ENCODE assay signal across 25 mouse cellular contexts in the genomic region with DNA sequence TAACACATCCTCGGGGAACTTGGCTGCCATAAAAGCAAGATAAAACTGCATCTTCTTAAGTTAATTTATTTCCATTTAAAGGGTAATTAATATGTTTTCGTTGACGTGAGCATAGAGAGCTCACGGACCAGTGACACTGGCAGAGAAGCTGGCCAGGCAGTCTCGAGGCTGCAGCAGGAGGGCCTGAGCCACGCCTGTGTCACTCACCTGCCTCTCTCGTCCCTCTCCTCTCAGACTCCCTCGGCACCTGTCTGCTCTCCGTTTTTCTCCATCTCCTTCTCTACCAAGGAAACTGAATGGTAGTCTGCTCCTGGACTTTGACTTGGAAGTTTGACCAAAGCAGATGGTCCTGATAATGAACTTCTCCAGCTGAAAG.
DNase-seq lines count a peak whose midpoint lies in the region; ATAC-seq and TF ChIP-seq lines count a peak whose summit lies in the region.
"Had no signal": no experiment of that assay in that cellular context is flagged by ENCODE, and none has a peak within 500 bp of the region (broad histone marks: within the 10 kb centered on the region; RNA-seq: fewer than 3 reads in every experiment).

No protein-coding gene starts in this region.

- peaks cover 39% of the 10 kb centered on the region for H3K4me1 ChIP-seq in neural tube, embryonic 13.5 days (replicated peaks)
- H3K4me1 ChIP-seq in neural tube, embryonic 15.5 days, result peaks cover 37% of the 10 kb centered on the region
- peaks cover 12% of the 10 kb centered on the region; the same call in 1 of the 2 replicates for H3K4me1 ChIP-seq in forebrain, postnatal 0 days (ENCODE audit: insufficient read depth)
- H3K4me1 ChIP-seq in limb, embryonic 10.5 days, result peaks cover 39% of the 10 kb centered on the region

- H3K4me2 ChIP-seq in neural tube, embryonic 13.5 days, result no peak overlapping the region
- no peak overlapping the region for H3K4me2 ChIP-seq in neural tube, embryonic 15.5 days
- H3K4me2 ChIP-seq in forebrain, postnatal 0 days (ENCODE audit: low read depth), result no peak overlapping the region
- H3K4me2 ChIP-seq: embryonic facial prominence, embryonic 15.5 days; heart, embryonic 13.5 days; limb, embryonic 13.5 days; liver, embryonic 11.5 days; lung, embryonic 15.5 days; midbrain, embryonic 15.5 days had no signal

- TF ChIP-seq CTCF in forebrain, postnatal 0 days (IDR thresholded peaks at IDR 0.05; ENCODE audit: low read depth), result no peak

- H3K27ac ChIP-seq in neural tube, embryonic 13.5 days (replicated peaks), result no peak overlapping the region
- H3K27ac ChIP-seq in neural tube, embryonic 15.5 days (replicated peaks), result no peak overlapping the region
- no peak overlapping the region for H3K27ac ChIP-seq in forebrain, postnatal 0 days (ENCODE audit: low read depth, low read length)
- H3K27ac ChIP-seq in limb, embryonic 10.5 days, result no peak overlapping the region
- H3K27ac ChIP-seq: embryonic facial prominence, embryonic 10.5 days; embryonic facial prominence, embryonic 15.5 days; limb, embryonic 13.5 days; midbrain, embryonic 10.5 days; midbrain, embryonic 15.5 days had no signal

- H3K9ac ChIP-seq in neural tube, embryonic 13.5 days, result no peak overlapping the region
- no peak overlapping the region for H3K9ac ChIP-seq in neural tube, embryonic 15.5 days (replicated peaks)
- no peak overlapping the region for H3K9ac ChIP-seq in forebrain, postnatal 0 days
- H3K9ac ChIP-seq: embryonic facial prominence, embryonic 15.5 days; heart, embryonic 13.5 days; limb, embryonic 13.5 days; lung, embryonic 15.5 days; midbrain, embryonic 15.5 days had no signal

- H3K4me3 ChIP-seq in neural tube, embryonic 13.5 days, result no peak overlapping the region
- no peak overlapping the region for H3K4me3 ChIP-seq in neural tube, embryonic 15.5 days (replicated peaks)
- no peak overlapping the region for H3K4me3 ChIP-seq in forebrain, postnatal 0 days (ENCODE audit: low read depth, low read length)
- no peak overlapping the region for H3K4me3 ChIP-seq in limb, embryonic 10.5 days
- H3K4me3 ChIP-seq: embryonic facial prominence, embryonic 10.5 days; embryonic facial prominence, embryonic 15.5 days; heart, embryonic 13.5 days; limb, embryonic 13.5 days; lung, embryonic 15.5 days; midbrain, embryonic 10.5 days; midbrain, embryonic 15.5 days had no signal

- 0 out of 2 replicates have a peak, but pooled peaks have one; percentile 62 for ATAC-seq in neural tube, embryonic 13.5 days (ENCODE audit: low read depth)
- ATAC-seq in neural tube, embryonic 15.5 days (ENCODE audit: low FRiP score), result no peak
- ATAC-seq in forebrain, postnatal 0 days, result 0 out of 2 replicates have a peak, but pooled peaks have one; percentile 12
- ATAC-seq: activated CD4-positive, CD25-positive, alpha-beta regulatory T cell, adult 4 months; hindbrain, embryonic 16.5 days; midbrain, embryonic 15.5 days had no signal

- no peaks in the 10 kb centered on the region for H3K9me3 ChIP-seq in neural tube, embryonic 13.5 days
- H3K9me3 ChIP-seq in neural tube, embryonic 15.5 days (replicated peaks), result no peaks in the 10 kb centered on the region
- no peaks in the 10 kb centered on the region for H3K9me3 ChIP-seq in forebrain, postnatal 0 days (ENCODE audit: low read length)
- H3K9me3 ChIP-seq in limb, embryonic 10.5 days (replicated peaks), result no peaks in the 10 kb centered on the region
- H3K9me3 ChIP-seq: embryonic facial prominence, embryonic 10.5 days; embryonic facial prominence, embryonic 15.5 days; heart, embryonic 13.5 days; limb, embryonic 13.5 days; lung, embryonic 15.5 days; midbrain, embryonic 10.5 days; midbrain, embryonic 15.5 days had no signal

- DNase-seq in heart, adult 11 months, result peak; percentile 87
- no peak for DNase-seq in heart, postnatal 4 days
- DNase-seq in forebrain, postnatal 0 days, result no peak
- DNase-seq in limb, embryonic 10.5 days (ENCODE audit: low spot score), result peak; percentile 10
- no peak for DNase-seq in ovary, adult 18-20 months (ENCODE audit: low spot score)
- DNase-seq: B cell, adult 2 months; cerebellum, adult 8-10 months; heart, postnatal 14 days; kidney, adult 11 months; layer of hippocampus, adult 9-11 months; right cerebral cortex, postnatal 25 days; thymus, adult 2 months; thymus, postnatal 36 days had no signal

- no peaks in the 10 kb centered on the region for H3K36me3 ChIP-seq in neural tube, embryonic 13.5 days
- no peaks in the 10 kb centered on the region for H3K36me3 ChIP-seq in neural tube, embryonic 15.5 days
- no peaks in the 10 kb centered on the region for H3K36me3 ChIP-seq in forebrain, postnatal 0 days (ENCODE audit: insufficient read depth)
- H3K36me3 ChIP-seq in limb, embryonic 10.5 days, result no peaks in the 10 kb centered on the region
- H3K36me3 ChIP-seq: embryonic facial prominence, embryonic 10.5 days; embryonic facial prominence, embryonic 15.5 days; heart, embryonic 13.5 days; limb, embryonic 13.5 days; lung, embryonic 15.5 days; midbrain, embryonic 10.5 days; midbrain, embryonic 15.5 days had no signal

- no peaks in the 10 kb centered on the region; the same call in 1 of the 2 replicates for H3K27me3 ChIP-seq in neural tube, embryonic 13.5 days
- no peaks in the 10 kb centered on the region for H3K27me3 ChIP-seq in neural tube, embryonic 15.5 days (replicated peaks)
- no peaks in the 10 kb centered on the region for H3K27me3 ChIP-seq in forebrain, postnatal 0 days (ENCODE audit: insufficient read depth, low read length)
- H3K27me3 ChIP-seq in limb, embryonic 10.5 days (ENCODE audit: low read depth, poor library complexity, severe bottlenecking), result no peaks in the 10 kb centered on the region
- H3K27me3 ChIP-seq: embryonic facial prominence, embryonic 15.5 days; heart, embryonic 13.5 days; limb, embryonic 13.5 days; lung, embryonic 15.5 days; midbrain, embryonic 15.5 days had no signal

- WGBS in neural tube, embryonic 13.5 days, result 46% methylated on average over 9 of the region's 9 CpGs
- 39% methylated on average over 9 of the region's 9 CpGs for WGBS in neural tube, embryonic 15.5 days
- 29% methylated on average over 9 of the region's 9 CpGs for WGBS in forebrain, postnatal 0 days
- 66% methylated on average over 9 of the region's 9 CpGs for WGBS in limb, embryonic 10.5 days

Comparison
In these comparisons a context has a peak if more than half of its experiments do, and no peak if none do; other contexts are left out.
1. DNase-seq: peak in heart, adult 11 months (single experiment) and limb, embryonic 10.5 days (single experiment); none in heart, postnatal 4 days (single experiment), forebrain, postnatal 0 days (single experiment) and ovary, adult 18-20 months (single experiment).